Mouse (Mus musculus): ENCODE data around the gene Camta1.

DNA sequence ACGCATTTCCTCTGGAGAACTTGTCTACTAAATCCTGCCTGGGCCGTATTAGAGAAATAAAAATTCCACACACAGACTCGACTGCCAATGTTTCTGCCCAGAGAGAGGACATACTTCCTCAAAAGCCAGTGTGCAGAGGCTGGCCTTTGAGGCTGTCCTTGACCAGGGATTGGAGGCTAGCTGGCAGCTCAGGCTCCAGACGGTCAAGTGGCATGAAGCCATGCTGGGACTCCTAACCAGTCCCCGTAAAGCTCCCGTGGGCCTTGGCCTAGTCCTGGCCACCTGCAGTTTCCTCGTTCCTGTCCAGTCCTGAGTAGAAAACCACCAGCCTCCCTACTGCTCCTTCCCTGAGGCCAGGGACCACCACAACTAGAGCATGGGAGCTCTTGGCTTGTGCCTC is 598.6 kb downstream of the Camta1 start:
- no peak for TF ChIP-seq CTCF (conservative IDR thresholded peaks at IDR 0.05; ENCODE audit: low read length)
- TF ChIP-seq NANOG (IDR thresholded peaks at IDR 0.05; ENCODE audit: borderline replicate concordance, low read length): no peak
